Mouse (Mus musculus): ENCODE measurements around the gene Slc39a3.
"Not testable (repeated sequence)": the region's sequence is repeated elsewhere in the genome, so short reads cannot be mapped to it uniquely, and the experiment has no call there.

Slc39a3 gene

GRCm38 (mm10) chr10:81036988-81037580 lies at the start of gene Slc39a3:
Slc39a3 (minus strand) TSS chr10:81037426.
- peak; percentile 99 for DNase-seq (ENCODE audit: low spot score)

- no peak for DNase-seq (ENCODE audit: low spot score)
These were observed 49.8 kb upstream of the Slc39a3 start for GRCm38 (mm10) chr10:81087021-81087420.

- peak; percentile 82 for DNase-seq (ENCODE audit: low spot score)
These were observed 45.1 kb upstream of the Slc39a3 start for GRCm38 (mm10) chr10:81082168-81082960.

GRCm38 (mm10) chr10:81080008-81080655 lies 42.9 kb upstream of the Slc39a3 start:
- DNase-seq (ENCODE audit: low spot score): no peak

- no peak for DNase-seq (ENCODE audit: low spot score)
These were observed 40.7 kb upstream of the Slc39a3 start for GRCm38 (mm10) chr10:81077916-81078315.

DNA sequence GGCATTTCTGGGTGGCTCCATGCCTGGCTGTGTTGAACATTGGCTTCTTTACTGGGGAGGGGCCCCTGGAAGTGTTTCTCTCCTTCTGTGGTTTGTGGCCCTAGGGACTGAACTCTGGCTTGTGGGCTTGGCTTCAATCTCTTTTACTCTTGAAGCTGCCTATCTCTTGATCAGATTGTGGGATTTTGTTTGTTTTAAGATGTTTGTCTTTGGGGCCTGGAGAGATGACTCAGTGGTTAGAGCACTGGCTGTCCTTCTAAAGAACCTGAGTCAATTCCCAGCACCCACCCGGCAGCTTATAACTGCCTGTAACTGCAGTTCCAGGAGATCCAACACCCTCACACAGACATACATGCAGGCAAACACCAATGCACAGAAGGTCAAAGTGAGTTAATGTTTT lies 39.1 kb upstream of the Slc39a3 start:
- no peak for DNase-seq (ENCODE audit: low spot score)

- DNase-seq (ENCODE audit: low spot score): no peak
These were observed 38.5 kb upstream of the Slc39a3 start for GRCm38 (mm10) chr10:81075734-81076133.

DNA sequence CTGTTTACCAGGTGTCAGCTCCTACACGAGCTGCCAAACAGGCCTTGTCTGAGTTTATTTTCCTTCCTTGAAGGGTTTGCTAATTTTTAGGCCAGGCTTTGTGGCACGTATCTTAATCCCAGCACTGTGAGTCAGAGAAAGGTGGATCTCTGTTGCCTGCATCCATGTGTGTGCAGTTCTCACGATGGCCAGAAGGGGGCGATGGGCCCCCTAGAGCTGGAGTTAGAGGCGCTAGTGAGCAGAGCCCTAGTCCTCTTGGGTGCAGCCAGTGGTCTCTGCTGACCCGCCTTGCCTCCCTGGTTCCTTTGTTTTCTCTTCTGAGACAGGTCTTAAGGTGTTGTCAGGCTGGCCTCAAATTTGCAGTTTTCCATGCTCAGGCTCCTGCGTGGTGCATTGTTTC lies 36.2 kb upstream of the Slc39a3 start:
- peak; percentile 65 for DNase-seq (ENCODE audit: low spot score)

DNA sequence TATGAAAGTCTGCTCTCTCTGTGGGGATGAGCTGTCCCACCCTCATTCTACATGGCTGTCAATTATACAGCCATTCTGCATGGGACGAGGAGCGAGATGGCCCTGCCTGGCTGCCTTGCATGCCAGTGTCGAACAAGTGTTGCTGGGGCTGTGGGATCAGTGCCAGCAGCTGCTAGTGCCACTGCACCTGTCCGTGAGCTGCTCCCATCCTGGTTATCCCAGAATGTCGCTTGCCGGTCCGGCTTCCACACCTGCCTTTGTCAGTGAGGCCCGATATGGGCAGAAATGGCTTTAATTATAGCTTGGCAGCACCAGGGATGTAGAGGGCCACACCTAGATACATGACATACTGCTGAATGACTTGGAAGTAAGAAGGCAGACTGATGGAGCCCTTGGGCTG lies 35.1 kb upstream of the Slc39a3 start:
- DNase-seq (ENCODE audit: low spot score): no peak

GRCm38 (mm10) chr10:81069836-81070235 lies 32.6 kb upstream of the Slc39a3 start, which contains the start of gene Thop1:
Thop1 (plus strand) TSS chr10:81070035.
- DNase-seq (ENCODE audit: low spot score): peak; percentile 97

- no peak for DNase-seq (ENCODE audit: low spot score)
These were observed 31.5 kb upstream of the Slc39a3 start for GRCm38 (mm10) chr10:81068706-81069105.

DNA sequence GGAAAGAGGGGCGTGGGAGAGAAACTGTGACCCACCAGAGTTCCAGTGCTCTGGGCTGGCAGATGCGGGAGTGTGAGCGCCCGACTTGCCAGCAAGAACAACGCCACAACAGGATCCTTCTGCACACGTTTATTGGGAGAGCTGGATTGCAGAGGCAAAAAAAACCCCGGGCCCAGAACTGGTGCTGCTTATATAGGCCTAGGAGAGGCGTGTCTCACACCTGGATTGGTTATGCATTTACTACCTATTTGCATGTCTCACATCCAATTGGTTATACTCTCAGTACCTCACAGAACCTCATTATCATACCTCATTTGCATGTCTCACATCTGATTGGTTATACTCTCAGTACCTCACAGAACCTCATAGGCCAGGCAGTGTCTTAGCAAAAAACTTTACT lies 27.3 kb upstream of the Slc39a3 start:
- DNase-seq (ENCODE audit: low spot score): not testable (repeated sequence)

DNA sequence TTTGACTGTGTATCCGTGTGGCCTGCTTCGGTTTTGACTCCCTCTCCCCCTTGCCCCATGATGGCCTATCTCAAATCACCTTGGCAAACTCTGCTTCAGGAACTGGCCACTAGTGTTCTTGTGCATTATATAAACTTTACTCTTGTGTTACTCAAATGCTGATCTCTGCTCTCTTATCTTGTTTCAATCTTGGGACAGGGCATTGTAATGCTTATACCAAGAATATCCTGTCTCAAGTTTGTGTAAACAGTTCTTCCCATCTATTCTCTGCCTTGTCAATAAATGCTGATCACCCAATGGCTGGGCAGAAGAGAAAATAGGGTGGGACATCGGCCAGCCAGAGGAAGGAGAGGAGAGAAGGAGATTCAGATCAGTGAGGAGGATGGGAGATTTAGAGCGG lies 25.5 kb upstream of the Slc39a3 start:
- no peak for DNase-seq (ENCODE audit: low spot score)

- DNase-seq (ENCODE audit: low spot score): peak; percentile 98
These were observed 22.6 kb upstream of the Slc39a3 start, which contains the start of gene Sgta for GRCm38 (mm10) chr10:81059603-81060543. Sgta (minus strand) TSS chr10:81060181.

- DNase-seq (ENCODE audit: low spot score): no peak
These were observed 21.7 kb upstream of the Slc39a3 start for GRCm38 (mm10) chr10:81058896-81059295.

GRCm38 (mm10) chr10:81057406-81058130 lies 20.3 kb upstream of the Slc39a3 start:
- no peak for DNase-seq (ENCODE audit: low spot score)

GRCm38 (mm10) chr10:81055802-81056340 lies 18.6 kb upstream of the Slc39a3 start:
- DNase-seq (ENCODE audit: low spot score): not testable (repeated sequence)

- DNase-seq (ENCODE audit: low spot score): no peak
These were observed 17.9 kb upstream of the Slc39a3 start for GRCm38 (mm10) chr10:81055169-81055568.

GRCm38 (mm10) chr10:81052577-81052976 lies 15.4 kb upstream of the Slc39a3 start:
- no peak for DNase-seq (ENCODE audit: low spot score)

- no peak for DNase-seq (ENCODE audit: low spot score)
These were observed 13.9 kb upstream of the Slc39a3 start for GRCm38 (mm10) chr10:81051133-81051532.

GRCm38 (mm10) chr10:81050645-81051044 lies 13.4 kb upstream of the Slc39a3 start:
- peak; percentile 59 for DNase-seq (ENCODE audit: low spot score)

All from testis, postnatal 10 days (tissue).